Mouse (Mus musculus): ENCODE measurements around the gene Ndufb10. TPM values are rescaled to one million over a fixed set of nuclear protein-coding genes. Genes with fewer than 3 reads are reported as not detected.
A peak's percentile ranks its signal among the peaks of the same experiment; 100 is the strongest.
"Not testable (repeated sequence)": the region's sequence is repeated elsewhere in the genome, so short reads cannot be mapped to it uniquely, and the experiment has no call there.

The Ndufb10 gene
- total RNA-seq, 2 experiments from 2014 or later, result 186 to 251 TPM

DNA sequence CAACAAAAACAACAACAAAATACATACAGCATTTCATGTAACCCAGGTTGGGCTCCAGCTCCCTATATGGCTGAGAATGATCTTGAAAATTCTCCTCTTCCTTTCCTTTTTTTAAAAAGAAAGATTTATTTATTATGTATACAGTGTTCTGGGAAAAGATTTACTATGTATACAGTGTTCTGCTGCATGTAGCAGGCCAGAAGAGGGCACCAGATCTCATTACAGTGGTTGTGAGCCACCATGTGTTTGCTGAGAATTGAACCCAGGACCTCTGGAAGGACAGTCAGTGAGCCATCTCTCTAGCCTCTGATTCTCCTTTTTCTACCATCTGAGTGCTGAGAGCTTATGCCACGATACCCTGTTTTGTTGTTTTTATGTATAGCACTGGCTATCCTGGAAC is 10.2 kb upstream of the Ndufb10 start:
- no peak for ATAC-seq (ENCODE audit: poor library complexity, severe bottlenecking)

GRCm38 (mm10) chr17:24733434-24734050 is 9.3 kb upstream of the Ndufb10 start:
- ATAC-seq (ENCODE audit: poor library complexity, severe bottlenecking), result no peak

- no peak for ATAC-seq (ENCODE audit: poor library complexity, severe bottlenecking)
Observed at GRCm38 (mm10) chr17:24732233-24732935, 8.1 kb upstream of the Ndufb10 start.

GRCm38 (mm10) chr17:24730787-24731186 is 6.5 kb upstream of the Ndufb10 start:
- ATAC-seq (ENCODE audit: poor library complexity, severe bottlenecking), result no peak

DNA sequence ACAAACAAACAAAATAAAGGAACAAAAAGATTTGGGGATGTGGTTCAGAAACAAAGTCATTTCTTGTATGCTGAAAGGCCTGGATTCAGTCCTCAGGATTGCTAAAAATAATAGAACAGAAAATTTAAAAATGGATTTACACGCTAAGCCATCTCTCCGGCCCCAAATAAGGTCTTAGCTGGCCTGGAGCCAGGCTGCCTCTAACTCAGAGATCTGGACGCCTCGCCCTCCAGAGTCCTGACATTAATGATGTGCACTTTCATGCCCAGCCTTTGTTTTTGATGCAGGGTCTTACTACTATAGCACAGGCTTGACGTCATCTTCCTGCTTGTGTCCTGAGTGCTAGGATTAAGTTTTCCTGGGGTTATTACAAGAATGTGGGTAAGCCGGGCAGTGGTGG is 4.8 kb upstream of the Ndufb10 start:
- no peak for ATAC-seq (ENCODE audit: poor library complexity, severe bottlenecking)

GRCm38 (mm10) chr17:24728184-24728583 is 3.9 kb upstream of the Ndufb10 start:
- no peak for ATAC-seq (ENCODE audit: poor library complexity, severe bottlenecking)

DNA sequence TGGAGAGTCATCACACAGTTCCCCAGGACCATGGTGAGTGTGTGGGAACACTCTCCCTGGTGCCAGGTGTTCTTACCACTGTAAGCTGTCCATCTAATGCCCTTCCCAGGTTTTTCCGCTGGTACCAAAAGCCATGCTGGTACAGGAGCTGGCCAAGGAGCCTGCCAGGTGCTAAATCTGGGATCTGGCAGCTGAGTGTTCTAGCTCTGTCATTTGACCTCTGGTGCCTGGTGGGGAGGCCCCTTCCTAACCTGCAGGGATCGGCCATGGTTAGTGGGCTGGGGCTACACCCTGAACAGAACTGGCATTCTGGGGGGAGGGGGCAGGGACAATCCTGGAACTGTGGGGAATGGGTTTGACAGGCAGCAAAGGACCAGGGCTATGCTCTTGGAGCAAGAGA is 3.3 kb upstream of the Ndufb10 start, which contains the start of gene Rpl3l:
Gene Rpl3l, plus strand, starts transcription at position 203 of the 400 bp plus-strand sequence.
- no peak for ATAC-seq (ENCODE audit: poor library complexity, severe bottlenecking)

- no peak for ATAC-seq (ENCODE audit: poor library complexity, severe bottlenecking)
Observed at GRCm38 (mm10) chr17:24725637-24726390, 1.5 kb upstream of the Ndufb10 start.

DNA sequence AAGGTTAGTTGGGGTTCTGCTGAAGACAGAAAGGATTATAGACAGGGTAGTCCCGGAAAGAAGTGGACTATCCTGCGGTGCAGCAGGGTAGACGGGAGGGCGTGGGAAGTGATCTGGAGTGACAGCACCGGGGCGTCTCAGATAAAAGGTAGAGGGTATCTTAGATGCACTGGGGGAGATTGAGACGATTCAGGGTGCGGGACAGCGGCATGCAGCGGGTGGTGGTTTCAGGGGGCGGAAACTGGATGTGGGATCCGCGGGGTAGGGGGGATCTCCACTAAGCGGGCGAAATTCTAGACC is 447 bp downstream of the Ndufb10 start:
- ATAC-seq (ENCODE audit: poor library complexity, severe bottlenecking), result peak; percentile 5

DNA sequence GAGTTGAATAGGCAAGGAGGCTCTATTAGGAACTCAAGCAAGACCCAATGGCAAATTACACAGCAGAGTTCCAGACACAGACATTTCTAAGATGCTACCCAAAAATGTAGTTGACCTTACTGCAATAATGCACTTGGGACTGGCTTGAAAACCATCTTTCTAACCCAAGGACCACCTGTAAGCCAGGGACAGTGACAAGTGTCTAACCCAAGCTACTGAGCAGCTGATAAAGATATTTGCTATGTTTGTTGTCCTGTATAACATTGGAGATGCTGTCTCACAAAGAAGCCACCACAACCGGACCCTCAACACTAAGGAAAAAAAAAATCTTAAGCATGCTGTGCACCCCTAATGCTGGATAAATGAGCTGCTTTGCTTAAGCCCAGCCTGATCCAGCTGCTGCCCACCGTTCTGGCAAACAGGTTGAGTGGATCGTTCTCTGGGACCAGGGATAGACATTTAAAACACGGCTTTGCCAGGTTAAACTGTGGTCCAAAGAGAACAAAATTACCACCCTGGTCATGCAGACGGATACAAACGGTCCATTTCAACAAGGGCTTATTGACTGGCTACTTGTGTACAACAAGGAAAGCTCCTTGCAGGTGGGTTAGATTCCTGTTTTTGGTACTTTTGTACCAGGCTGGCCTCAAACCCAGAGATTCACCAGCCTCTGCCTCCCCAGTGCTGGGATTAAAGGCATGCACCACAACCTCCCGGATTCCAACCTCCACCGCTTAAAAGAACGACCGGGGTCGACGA is 977 bp downstream of the Ndufb10 start:
- no peak for ATAC-seq (ENCODE audit: poor library complexity, severe bottlenecking)

DNA sequence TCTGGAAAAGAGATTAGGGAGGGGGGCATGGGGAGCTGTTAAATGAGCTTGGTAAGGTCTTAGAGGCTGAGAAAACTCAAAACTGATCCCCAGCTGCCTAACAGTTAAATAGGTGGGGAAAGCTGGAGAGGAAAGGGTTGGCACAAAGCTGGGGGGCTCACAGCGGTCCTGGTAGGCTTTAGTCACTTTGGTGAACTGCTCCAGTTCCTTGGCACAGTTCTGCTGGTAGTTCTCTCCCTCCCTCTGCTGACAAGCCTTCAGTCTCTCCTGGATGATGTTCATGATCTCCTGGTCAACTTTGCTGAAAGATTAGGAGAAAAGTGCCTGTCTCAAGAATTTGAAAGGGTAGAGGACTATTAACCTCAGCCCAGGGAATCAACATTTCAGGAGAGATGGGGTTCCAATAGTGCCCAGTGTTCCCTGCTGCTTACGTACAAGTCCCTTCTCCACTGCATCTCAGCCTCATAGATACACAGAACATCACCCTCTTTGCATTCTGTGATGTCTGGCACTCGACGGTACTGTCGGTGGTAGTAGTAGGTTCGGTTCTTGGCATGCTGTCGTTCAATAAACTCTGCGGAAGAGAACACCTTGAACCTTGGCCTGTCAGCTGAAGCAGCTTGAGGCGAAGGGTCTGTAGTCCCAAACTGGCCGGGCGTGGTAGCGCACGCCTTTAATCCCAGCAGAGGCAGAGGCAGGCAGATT is 1.9 kb downstream of the Ndufb10 start:
- ATAC-seq (ENCODE audit: poor library complexity, severe bottlenecking), result no peak

DNA sequence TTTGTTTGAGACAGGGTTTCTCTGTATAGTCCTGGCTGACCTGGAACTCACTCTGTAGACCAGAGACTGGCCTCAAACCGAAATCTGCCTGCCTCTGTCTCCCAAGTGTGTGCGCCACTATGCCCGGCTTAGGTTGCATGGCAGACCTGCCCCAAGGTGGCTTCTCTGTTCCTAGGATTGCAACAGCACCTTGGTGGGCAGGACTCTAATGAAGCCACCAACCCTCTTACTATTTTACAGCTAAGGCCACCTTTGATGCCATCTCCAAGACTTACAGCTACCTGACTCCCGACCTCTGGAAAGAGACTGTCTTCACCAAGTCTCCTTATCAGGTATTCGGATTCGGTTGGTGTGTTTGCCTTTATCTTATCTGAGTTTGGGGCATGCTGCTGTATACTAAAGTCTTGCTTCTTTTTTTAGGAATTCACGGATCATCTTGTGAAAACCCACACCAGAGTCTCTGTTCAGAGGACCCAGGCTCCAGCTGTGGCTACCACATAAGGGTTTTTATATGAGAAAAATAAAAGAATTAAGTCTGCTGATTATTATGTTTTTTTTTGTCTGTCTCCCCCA is 2.8 kb downstream of the Ndufb10 start:
- not testable (repeated sequence) for ATAC-seq (ENCODE audit: poor library complexity, severe bottlenecking)

DNA sequence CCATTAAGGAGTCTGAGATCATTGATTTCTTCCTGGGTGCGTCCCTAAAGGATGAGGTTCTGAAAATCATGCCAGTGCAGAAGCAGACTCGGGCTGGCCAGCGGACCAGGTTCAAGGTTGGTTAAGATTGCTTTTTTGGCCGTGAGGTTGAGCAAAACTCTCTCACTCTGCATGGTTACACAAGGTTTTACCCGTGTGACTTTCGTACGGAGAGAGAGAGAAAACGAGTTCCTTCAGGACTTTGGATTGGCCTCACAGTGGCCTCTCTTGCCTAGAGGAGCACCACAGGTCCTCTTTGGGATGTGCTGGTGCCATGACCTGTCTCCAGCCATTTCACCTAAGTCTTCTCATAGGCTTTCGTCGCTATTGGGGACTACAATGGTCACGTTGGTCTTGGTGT is 3.7 kb downstream of the Ndufb10 start:
- ATAC-seq (ENCODE audit: poor library complexity, severe bottlenecking), result not testable (repeated sequence)

DNA sequence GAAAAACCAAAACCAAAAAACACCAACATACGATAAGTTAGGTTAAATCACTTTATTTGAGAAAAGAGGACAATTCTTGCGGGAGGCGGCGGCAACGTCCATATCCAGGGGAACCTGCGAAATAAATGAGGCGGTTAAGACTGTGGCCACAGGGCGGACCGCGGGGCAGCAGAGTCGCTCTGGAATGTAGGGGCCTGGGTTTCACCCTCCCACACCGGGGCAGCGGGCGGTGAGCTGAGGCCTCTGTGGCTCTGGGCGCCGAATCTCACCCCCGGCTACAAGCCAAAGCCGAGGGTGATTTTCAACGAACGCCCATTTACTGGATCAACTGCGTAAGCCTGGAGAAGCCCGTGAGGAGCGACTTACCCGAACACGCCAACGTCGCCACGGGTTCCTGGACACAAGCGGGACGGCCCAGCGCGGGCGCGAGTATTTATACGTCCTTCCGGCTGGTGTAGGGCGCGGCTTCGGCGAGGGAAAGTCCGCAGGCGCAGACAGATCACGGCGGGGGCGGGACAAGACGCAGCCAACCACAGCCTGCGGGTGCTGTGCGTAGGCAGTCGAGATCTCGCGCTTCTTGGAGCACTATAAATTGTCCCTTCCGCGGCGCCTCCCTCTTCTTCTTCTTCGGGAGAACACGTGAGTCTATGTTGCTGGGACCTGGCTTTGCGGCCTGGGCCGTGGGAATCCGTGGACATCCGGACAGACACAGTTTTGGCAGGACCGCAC is 4.6 kb downstream of the Ndufb10 start:
- peak; percentile 92 for ATAC-seq (ENCODE audit: poor library complexity, severe bottlenecking)

DNA sequence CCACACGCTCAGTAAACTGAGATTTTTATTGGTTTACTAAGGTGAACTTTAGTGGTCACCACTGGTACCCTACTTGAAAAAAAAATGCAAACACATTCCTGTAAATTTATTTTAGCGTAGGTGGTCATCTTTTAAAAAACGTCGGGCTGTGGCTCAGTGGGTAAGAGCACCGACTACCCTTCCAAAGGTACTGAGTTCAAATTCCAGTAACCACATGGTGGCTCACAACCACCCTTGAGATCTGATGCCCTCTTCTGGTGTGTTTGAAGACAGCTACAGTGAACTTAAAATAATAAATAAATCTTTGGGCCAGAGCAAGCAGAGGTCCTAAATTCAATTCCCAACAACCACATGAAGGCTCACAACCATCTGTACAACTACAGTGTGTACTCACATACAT is 5.3 kb downstream of the Ndufb10 start:
- ATAC-seq (ENCODE audit: poor library complexity, severe bottlenecking), result not testable (repeated sequence)

DNA sequence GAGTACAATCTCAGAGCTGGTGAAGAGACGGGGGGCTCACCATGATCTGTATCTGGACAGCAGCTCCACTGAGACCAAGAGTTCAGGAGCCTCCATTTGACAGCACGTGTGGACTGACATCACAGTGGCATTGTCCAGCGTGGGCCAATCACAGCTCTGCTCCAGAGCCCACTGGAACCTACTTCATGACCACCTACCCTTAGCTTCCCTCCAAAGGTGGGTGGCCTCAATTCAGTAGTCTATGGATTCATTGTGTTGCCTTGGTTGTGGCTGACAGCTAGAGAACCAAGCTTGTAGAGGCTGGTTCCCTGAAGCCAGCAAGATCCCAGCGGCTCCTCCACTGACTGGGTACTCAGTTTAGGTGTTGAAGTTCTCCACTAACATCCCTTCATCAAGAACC is 6.3 kb downstream of the Ndufb10 start, which contains the start of the genes Rnf151 and Rps2:
Gene Rnf151, minus strand, starts transcription at position 121 of the 400 bp plus-strand sequence.
Gene Rps2, plus strand, starts transcription at position 174 of the 400 bp plus-strand sequence.
- no peak for ATAC-seq (ENCODE audit: poor library complexity, severe bottlenecking)

DNA sequence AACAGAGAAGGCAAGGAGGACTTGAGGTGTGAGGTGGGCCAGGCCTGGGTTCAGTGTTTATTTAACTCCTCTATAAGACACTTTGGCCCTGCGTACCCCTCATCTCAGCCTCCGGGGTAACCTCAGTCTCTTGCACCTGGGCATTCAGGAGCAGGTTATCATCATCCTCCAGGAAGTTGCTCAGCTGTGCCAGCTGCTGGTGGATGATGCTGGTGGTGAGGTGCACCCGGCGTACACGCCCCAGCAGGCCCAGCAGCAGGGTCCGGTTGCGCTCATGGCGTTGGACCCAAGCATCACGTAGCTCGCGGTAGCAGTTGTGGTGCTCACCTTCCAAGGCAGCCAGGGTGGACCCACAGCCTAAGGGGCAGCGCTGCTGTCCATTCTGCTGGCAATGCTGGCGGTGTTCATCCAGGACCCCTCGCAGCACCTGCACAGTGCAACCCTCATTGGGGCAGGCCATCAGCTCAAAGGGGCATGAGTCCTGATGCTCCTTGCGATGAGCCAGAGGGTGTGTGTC is 8.1 kb downstream of the Ndufb10 start:
- ATAC-seq (ENCODE audit: poor library complexity, severe bottlenecking), result no peak

DNA sequence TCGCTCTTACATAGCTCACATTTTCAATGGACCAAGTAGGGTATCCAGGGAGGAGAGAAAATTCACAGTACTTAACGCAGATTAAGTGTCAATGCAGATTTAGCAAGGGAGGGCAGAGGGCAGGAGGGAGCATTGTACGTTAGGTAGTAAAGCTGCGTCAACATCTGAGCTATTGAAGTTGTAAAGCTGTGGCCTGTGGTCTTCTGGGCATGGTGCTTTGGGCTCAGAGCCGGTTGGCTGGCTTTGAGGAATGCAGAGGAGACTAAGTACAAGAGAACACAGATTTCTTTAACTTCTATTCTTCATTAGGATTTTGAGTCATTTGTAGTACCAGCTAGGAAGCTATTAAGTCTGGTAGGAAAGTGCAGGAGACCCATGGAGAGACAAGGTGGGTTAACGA is 8.7 kb downstream of the Ndufb10 start:
- no peak for ATAC-seq (ENCODE audit: poor library complexity, severe bottlenecking)

DNA sequence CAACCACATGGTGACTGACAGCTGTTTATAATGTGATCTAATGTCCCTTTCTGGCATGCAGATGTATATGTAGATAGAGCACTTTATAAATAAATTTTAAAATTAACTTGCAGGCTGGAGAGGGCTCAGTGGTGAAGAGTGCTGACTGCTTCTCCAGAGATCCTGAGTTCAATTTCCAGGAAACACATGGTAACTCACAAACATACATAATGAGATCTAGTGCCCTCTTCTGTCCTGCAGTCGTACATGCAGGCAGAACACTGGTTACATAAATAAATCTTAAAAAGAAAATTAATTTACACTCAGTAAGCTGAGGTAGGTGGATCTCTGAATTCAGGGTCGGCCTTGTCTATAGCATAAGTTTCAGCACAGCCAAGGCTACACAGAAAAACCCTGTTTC is 15.6 kb downstream of the Ndufb10 start:
- peak; percentile 43 for ATAC-seq (ENCODE audit: poor library complexity, severe bottlenecking)

Data from megakaryocyte, adult 5-6 weeks (primary cell).